Mouse (Mus musculus): ENCODE measurements around the gene Pxn. TPM values are rescaled to one million over a fixed set of nuclear protein-coding genes. Genes with fewer than 3 reads are reported as not detected.

The Pxn gene
- polyA plus RNA-seq, 3 experiments from 2014 or later = 13.7 to 22.1 (median 16.7) TPM

GRCm38 (mm10) chr5:115529364-115529741 lies 22.9 kb downstream of the Pxn start:
- ATAC-seq = no peak

- ATAC-seq = no peak
Observed at GRCm38 (mm10) chr5:115529742-115530446, 23.4 kb downstream of the Pxn start.

- ATAC-seq = no peak
Observed at GRCm38 (mm10) chr5:115530447-115530809, 24.0 kb downstream of the Pxn start.

GRCm38 (mm10) chr5:115531671-115532270 lies 25.3 kb downstream of the Pxn start:
- no peak for ATAC-seq

DNA sequence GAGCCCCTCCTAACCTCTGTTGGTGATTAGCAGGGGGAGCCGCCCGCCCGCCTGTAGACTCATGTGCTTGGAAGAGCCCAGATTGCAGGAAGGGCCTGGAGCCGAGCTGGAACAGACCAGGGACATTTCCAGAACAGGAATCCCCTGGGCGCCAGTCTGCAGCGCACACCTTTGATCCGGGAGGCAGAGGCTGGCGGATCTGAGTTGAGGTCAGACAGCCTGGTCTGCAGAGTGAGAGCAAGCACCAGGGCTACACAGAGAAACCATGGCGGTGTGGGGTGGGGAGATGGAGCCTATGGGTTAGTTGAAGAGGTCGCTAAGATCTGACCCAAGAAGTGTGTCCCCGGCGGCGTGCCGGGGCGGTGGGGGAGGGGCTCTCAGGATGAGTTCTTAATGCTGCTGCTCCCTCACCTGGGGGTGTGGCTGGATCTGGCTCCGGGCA lies 27.8 kb downstream of the Pxn start:
- no peak for ATAC-seq

DNA sequence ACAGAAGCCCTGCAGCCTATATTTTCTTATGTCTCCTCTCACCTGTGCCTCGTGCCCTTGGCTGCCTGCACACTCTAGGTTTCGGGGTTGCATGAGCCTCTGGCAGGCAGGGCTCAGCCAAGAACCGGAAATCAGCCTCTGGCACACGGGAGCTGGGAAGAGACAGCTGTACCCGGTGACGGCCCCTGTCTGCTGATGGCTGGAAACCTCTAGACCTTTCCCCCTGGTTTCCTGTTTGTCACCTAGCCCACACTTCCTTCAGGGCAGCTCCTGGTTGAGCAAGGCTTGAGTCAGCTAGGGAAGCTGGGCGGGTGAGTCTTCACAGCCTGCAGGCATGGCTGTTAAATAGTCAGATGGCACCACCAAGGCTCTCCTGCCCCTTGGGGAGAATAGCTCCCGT lies 28.4 kb downstream of the Pxn start:
- peak; percentile 61 for ATAC-seq

GRCm38 (mm10) chr5:115535635-115536034 lies 29.2 kb downstream of the Pxn start:
- no peak for ATAC-seq

- no peak for ATAC-seq
Observed at GRCm38 (mm10) chr5:115538017-115538692, 31.7 kb downstream of the Pxn start.

DNA sequence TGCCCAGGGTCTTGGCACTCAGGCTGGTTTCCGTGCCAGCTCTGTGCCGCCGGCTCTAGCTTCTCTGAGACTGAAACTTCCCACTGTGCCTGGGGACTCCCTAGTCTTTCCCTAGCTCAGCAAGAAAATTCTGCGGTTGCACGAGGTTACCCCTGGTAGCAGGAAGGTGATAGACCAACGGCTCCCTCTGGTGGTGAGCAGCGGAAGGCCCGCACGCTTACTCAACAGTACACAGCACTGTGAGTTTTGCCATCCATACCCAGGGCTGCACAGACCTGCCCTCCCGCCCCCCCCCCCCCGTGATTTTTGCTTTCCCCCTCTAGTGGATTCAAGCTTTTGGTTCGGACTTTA lies 32.2 kb downstream of the Pxn start:
- ATAC-seq = peak; percentile 70

DNA sequence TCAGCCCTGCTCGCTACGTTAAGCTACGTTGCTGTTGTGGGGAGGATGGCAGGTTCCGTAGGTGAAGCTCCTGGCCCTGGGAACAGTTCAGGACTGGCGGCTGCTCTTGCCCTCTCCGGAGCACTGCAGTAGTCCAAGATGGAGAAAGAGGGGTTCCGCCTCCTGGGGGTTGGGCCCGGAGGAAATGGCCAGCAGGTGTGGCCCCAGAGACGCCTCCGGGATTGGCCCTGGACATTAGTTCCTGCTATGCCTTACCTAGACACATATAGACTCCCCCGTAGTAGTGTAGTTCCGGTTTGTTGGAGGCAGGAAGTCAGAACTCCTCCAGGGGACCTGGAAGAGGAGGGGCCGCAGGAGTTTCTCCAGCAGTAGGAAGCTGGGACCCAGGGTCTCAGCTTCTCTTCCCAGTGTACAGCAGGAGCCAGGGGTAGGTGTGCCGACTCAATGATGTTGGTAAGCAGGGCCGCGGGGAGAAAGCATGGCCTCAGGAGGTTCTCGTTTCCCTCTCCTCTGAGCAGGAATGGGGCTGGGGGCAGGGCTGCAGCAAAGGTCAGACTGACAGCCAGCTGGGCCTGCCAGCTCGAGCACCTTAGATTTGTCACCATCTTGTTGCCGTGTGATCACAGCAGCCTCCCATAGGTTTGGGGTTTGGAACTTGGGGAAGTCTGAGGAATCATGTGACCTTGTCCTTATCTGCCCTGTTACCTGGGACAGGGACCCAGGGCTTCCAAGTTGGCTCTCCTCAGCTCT lies 36.3 kb downstream of the Pxn start:
- peak; percentile 66 for ATAC-seq

- no peak for ATAC-seq
Observed at GRCm38 (mm10) chr5:115543509-115544253, 37.2 kb downstream of the Pxn start.

- no peak for ATAC-seq
Observed at GRCm38 (mm10) chr5:115544655-115545185, 38.2 kb downstream of the Pxn start.

GRCm38 (mm10) chr5:115545636-115546035 lies 39.2 kb downstream of the Pxn start:
- ATAC-seq = no peak

DNA sequence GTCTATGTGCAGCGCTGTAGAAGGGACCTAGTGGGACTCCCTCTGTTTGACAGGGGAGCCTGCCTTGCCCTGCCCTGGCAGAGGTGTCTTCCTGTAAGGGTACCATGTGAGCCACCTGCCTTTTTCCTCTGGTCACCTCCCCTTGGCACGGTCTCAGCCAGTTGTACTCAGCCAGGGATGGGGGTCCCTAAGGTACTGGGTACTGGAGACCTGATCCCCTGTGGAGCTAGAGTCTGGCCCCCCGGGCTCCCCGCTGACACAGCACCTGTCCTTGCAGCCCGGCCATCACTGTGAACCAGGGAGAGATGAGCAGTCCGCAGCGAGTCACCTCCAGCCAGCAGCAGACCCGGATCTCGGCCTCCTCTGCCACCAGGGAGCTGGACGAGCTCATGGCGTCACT lies 40.1 kb downstream of the Pxn start:
- no peak for ATAC-seq

GRCm38 (mm10) chr5:115547014-115547413 lies 40.5 kb downstream of the Pxn start:
- ATAC-seq = no peak

DNA sequence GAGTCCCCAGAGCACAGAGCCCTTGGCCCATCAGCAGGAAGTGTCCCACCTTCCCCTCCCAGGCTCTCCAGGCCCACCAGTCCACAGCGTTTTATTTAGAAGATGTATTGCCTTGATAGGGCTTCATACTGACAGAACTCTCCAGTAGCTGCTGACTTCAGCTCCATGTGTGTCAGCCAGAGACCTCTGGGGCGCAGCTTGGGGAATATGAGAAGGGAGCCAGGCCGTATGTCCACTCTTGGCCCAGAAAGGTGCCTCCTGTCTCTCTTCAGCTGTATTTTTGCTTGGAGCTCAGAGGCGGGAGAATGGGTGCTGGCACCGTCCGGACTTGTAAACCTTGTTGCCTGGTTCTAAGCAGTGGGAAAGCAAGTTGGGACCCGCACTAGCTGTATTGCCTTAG lies 40.9 kb downstream of the Pxn start:
- no peak for ATAC-seq

DNA sequence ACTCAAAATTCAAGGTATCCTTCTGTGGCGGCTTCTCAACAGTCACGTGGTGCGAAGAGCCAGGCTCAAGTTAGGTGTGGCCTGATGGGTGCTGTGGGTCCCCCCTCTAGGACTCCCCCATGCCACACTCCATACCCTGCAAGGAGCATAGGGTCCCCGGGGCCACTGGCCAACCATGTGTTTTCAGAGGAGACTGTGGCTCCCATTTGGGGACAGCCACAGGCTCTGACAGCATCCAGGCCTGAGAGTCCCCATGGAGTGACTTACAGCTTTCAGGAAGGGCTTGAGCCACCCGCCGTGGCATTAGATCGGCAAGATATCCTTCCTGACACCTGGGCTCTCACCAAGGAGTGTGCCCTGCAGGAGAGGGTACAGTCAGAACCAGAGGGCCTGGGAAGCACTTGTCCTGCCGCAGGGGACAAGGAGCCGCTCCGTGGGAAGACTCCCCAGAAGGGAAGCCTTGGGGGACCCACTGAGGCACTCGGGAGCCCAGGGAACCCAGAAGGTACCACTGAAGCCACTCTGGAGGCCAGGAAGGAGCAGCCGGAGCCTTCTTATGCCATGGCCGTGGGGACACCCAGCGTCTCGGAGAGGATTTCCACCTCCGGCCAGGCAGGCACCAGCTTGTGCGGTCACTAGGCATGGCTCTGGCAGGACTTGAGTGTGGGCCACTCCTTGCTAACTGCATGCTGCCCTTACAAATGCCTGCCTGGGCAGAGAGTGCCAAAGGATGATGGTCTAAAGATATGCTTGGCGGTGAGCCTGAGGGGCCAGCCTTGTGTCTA lies 42.2 kb downstream of the Pxn start:
- no peak for ATAC-seq

DNA sequence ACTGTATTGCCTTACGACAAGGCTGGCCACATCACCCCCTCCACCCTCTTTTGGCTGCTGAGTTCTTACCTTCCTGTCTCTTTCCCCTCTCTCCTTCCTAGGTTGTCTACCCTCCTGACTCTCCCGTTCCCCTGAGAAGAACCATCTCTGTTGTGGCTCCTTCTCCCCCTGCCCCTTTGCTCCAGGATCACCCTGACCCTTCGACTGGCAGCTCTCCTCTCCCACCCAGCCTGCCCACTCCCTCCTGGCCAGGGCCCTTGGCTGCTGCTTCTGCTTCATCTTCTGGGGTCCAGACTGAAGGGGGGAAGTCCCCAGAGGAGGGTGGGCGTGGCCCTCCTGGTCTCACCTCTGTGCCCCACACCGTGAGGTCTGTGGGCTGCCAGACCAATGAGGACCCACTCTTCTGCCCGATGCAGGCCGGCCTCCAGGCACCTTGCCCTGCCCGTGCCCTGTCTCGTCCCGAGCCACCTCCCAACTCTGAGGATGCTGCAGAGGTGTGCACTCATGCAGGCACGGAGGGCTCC lies 44.1 kb downstream of the Pxn start:
- no peak for ATAC-seq

- no peak for ATAC-seq
Observed at GRCm38 (mm10) chr5:115551386-115551785, 44.9 kb downstream of the Pxn start.

DNA sequence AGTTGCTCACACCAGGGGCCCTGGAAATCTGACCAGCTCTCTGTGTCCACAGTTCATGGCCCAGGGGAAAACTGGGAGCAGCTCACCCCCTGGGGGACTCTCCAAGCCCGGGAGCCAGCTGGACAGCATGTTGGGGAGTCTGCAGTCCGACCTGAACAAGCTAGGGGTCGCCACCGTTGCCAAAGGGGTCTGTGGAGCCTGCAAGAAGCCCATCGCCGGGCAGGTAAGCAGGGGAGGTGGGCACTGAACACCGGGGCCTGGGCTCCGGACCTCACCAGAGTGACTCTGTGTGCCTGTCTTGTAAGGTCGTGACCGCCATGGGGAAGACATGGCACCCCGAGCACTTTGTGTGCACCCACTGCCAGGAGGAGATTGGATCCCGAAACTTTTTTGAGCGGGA lies 45.3 kb downstream of the Pxn start:
- ATAC-seq = no peak

DNA sequence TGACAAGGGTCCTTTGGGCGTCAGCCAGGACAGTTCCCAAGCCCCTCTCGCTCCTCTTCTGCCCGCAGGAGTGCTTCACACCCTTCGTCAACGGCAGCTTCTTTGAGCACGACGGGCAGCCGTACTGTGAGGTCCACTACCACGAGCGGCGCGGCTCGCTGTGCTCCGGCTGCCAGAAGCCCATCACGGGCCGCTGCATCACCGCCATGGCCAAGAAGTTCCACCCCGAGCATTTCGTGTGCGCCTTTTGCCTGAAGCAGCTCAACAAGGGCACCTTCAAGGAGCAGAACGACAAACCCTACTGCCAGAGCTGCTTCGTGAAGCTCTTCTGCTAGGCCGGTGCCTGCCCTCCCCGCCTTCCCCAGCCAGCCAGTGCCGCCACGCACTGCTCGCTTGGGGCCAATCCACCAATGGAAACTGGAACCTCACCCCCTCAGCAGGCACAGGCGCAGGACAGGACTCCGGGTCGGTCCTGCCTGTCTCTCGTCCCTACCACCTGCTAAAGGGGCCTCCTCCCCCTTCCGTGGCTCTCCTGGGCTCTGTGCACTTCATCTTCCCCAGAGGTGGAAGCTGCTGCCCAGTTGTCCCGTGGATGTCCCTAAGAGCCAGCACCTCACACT lies 47.4 kb downstream of the Pxn start:
- ATAC-seq = no peak
